Mouse (Mus musculus): ENCODE measurements around the gene Agbl5.

- no peak for TF ChIP-seq CTCF (IDR thresholded peaks at IDR 0.05; ENCODE audit: insufficient read depth, low read length)
- TF ChIP-seq POLR2A (IDR thresholded peaks at IDR 0.05; ENCODE audit: borderline replicate concordance, extremely low read depth, low read depth, low read length): no peak
These were observed 34.6 kb downstream of the Agbl5 start for GRCm38 (mm10) chr5:30923119-30923518.
